Mouse (Mus musculus) spleen, adult 2 months (tissue): Measurements from ENCODE around the gene Slc25a19. TPM values are rescaled to one million over a fixed set of nuclear protein-coding genes. Genes with fewer than 3 reads are reported as not detected.

Experiments
- DNase-seq, 2 experiments: peaks; one replicate each; pipeline versions ENCODE4 v3.0.0 to v3.0.0-alpha.2; 2012 to 2021; ENCODE audit warnings: low spot score in 2 of 2, low read depth in 1 of 2
- H3K27ac ChIP-seq: fragments of 200-500 bp; 2 replicates; pipeline ENCODE4 v1.5.1; 2012; ENCODE audit warnings: low read length, inconsistent platforms; ENCODE audit not compliant: insufficient read depth
- H3K27me3 ChIP-seq: fragments of 200-500 bp; 2 replicates; pipeline ENCODE4 v1.6.1; 2012; ENCODE audit warnings: mild to moderate bottlenecking, moderate library complexity, low read length, inconsistent platforms; ENCODE audit not compliant: control insufficient read depth, insufficient read depth
- H3K36me3 ChIP-seq: fragments of 200-500 bp; 2 replicates; pipeline ENCODE4 v1.6.1; 2012; ENCODE audit warnings: mild to moderate bottlenecking, low read length, inconsistent platforms; ENCODE audit not compliant: control insufficient read depth, insufficient read depth
- H3K4me1 ChIP-seq: fragments of 200-500 bp; 2 replicates; pipeline ENCODE4 v1.6.1; 2011; ENCODE audit warnings: inconsistent platforms; ENCODE audit not compliant: control insufficient read depth, insufficient read depth, insufficient read length
- H3K4me3 ChIP-seq: fragments of 200-500 bp; 2 replicates; pipeline ENCODE4 v1.5.1; 2011; ENCODE audit warnings: mild to moderate bottlenecking, inconsistent platforms; ENCODE audit not compliant: insufficient read depth, insufficient read length; ENCODE audit errors: extremely low read depth
- CTCF ChIP-seq: fragments of 200-500 bp; IDR thresholded peaks from 2 replicates; pipeline ENCODE4 v1.5.1; 2011; ENCODE audit warnings: mild to moderate bottlenecking, inconsistent platforms; ENCODE audit not compliant: insufficient read depth, insufficient read length, insufficient replicate concordance; ENCODE audit errors: extremely low read depth
- POLR2A ChIP-seq: fragments of 200-500 bp; IDR thresholded peaks from 2 replicates; pipeline ENCODE4 v1.6.1; 2011; ENCODE audit warnings: low read depth, low read length, inconsistent platforms
- WGBS: fragments of 180-500 bp; shearing (Covaris S2); methylation state at CpG from one replicate; pipeline ENCODE4 v1.1.7; 2018; 5-methylcytosine and 5-hydroxymethylcytosine counted together
- polyA plus RNA-seq: library from polyadenylated mRNA; depleted of rRNA; stranded (reverse); fragments of >200 nt; gene quantifications from 2 replicates; pipeline ENCODE4 v1.2.3, GENCODE M21; 2012

Gene Slc25a19
- polyA plus RNA-seq, 1 experiment: 64.0 TPM

DNA sequence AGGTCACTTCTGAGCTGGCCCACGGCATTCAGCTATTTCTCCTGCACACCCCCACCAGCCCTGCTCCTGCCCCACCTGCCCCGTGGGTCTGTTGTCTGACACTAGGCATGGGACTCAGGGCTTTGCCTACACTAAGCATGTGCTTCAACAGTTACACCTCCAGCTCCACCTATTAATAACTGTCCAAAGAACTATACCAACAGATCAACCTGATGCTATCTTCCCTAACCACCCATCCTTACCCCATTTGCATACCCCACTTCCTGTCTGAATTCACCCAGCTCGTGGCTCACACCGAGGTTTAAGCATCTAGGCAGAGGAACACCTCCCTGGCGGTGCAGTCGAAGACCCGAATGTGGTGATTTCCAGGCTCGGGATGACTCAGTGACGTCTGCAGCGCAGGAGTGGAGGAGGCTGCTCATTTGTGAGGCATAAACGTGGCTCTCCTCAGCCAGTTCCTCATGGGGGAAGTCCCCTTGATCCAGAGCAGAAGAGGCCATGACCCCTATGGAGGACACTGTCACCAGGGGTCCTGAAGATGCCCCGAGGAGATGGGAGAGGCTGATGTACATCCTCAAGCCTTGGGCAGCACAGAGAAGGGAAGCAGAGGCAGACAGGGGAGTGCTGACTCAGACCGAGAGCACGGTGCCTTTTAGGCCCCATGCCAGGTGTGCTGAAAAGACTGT is 13.0 kb upstream of the Slc25a19 start:
- Histone ChIP-seq H3K4me3 (peak overlapping the region; percentile 0; the same call in 1 of the 2 replicates), H3K36me3 (peaks cover 10% of the 10 kb centered on the region), H3K27me3 (no peaks in the 10 kb centered on the region), H3K27ac (peak overlapping the region; percentile 89), H3K4me1 (peaks cover 42% of the 10 kb centered on the region)
- TF ChIP-seq CTCF: no peak
- peak; percentile 27 for TF ChIP-seq POLR2A
- WGBS: 4% methylated on average over 14 of the region's 14 CpGs
- peak; percentile 77 to 90 for DNase-seq

DNA sequence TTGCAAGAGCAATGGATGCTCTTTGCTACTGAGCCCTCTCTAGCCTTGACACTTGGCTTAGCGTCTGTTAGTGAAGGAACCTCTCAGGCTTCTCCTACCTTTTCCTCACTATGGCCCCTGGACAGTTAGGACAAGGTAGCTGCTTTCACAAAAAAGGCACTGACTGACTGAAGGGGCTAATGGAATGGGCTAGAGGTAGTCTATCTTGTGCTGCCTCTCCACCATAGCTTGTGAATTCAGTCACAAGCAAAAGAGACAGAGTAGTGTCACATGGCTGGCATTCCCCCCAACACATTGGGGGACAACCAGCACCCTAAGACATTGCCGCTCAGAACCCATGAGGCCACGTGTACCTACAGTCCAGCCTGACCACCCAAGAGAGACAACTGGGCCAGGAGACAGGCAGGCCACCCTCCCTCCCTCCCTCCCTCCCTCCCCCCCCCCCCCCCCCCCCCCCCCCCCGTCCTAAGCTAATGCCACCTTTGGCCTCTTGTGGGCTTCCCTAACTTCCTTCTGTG is 12.3 kb upstream of the Slc25a19 start:
- Histone ChIP-seq H3K4me3 (no peak overlapping the region), H3K27me3 (no peaks in the 10 kb centered on the region), H3K27ac (peak overlapping the region; percentile 89), H3K36me3 (peaks cover 7% of the 10 kb centered on the region), H3K4me1 (peaks cover 40% of the 10 kb centered on the region)
- no peak for DNase-seq
- no peak for TF ChIP-seq POLR2A
- TF ChIP-seq CTCF: no peak
- 63% methylated on average over 3 of the region's 4 CpGs for WGBS

DNA sequence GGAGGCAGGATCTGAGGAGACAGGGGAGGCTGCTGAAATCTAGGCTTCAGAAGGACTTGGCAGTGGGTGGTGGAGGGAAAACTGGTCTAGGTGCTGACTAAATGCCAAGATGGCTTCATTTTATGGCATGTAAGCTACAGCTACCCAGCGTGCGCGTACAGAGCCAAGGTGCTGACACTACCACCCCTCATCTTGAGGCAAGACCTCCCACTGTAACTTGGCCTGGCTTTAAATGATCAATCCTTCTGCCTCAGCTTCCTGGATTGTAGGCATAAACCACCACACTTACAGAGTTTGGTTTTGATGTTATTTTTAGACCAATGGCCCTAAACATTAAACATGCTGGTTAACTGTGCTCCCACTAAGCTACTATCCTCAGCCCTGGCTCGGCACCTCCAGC is 11.4 kb upstream of the Slc25a19 start:
- 85% methylated on average over 4 of the region's 4 CpGs for WGBS

DNA sequence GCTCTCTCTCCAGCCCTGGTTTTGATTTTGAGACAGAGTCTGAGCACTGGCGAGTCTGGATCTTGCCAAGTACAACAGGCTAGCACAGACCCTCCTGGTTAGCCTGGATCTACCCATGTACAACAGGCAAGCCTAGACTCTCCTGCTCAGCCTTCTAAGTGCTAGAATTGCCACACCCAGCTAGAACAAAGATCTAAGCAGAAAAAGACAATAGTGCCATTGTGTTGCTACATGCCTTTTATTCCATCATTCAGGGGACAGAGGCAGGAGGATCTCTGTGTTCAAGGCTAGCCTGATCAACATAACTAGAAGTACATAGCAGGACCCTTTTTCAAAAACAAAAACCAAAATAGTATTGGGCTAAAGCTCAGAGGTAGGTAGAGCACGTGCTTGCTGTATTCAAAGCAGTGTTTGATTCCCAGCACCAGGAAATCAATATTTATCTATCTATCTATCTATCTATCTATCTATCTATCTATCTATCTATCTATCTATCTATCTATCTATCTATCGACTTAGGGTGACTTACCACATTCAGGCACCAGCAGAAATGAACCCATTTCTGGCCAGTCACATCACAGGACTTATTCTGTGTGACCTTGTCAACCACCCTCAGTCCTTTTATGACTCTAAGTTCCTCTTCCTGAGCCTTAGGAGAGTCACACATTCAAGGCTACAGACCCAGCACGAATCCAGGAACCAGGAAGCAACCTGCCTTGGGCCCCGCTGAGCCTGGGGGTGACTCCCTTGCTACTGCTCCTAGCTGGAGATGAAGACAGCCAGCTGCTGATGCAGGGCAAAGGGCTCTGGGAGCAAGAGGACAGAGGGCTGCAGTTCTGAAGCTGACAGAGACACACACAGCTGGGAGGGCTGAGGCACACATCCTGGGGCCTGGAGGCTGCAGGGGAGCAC is 10.7 kb upstream of the Slc25a19 start:
- 47% methylated on average over 5 of the region's 5 CpGs for WGBS
- no peaks in the 10 kb centered on the region; the same call in 1 of the 2 replicates for H3K36me3 ChIP-seq
- DNase-seq: no peak
- no peak for TF ChIP-seq POLR2A
- TF ChIP-seq CTCF: no peak
- H3K27ac ChIP-seq: peak overlapping the region; percentile 81
- H3K27me3 ChIP-seq: no peaks in the 10 kb centered on the region
- no peak overlapping the region for H3K4me3 ChIP-seq
- peaks cover 54% of the 10 kb centered on the region for H3K4me1 ChIP-seq

More for the DNA sequence above, 11.4 kb upstream of the Slc25a19 start:
- Histone ChIP-seq H3K4me1 (peaks cover 46% of the 10 kb centered on the region), H3K27me3 (no peaks in the 10 kb centered on the region), H3K36me3 (peaks cover 5% of the 10 kb centered on the region), H3K27ac (peak overlapping the region; percentile 81), H3K4me3 (no peak overlapping the region)
- no peak for DNase-seq
- no peak for TF ChIP-seq CTCF
- TF ChIP-seq POLR2A: no peak

DNA sequence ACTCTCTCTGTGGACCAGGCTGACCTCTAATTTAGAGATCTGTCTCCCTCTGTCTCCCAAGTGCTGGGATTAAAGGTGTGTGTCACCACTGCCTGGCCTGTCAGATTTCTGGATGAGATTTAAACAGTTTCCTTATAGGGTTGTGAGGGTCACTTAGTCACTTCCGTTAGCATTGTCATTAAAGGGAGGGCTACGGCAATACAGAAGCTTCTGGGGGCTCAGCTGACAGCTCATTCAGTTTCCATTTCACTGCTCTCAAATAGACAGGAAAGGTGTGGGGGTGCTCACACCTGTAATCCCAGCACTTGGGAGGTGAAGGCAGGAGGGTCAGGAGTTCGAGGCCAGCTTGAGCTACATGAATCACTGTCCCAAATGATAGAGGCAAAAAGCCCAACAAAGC is 8.9 kb upstream of the Slc25a19 start:
- H3K4me3 ChIP-seq: no peak overlapping the region
- peaks cover 51% of the 10 kb centered on the region for H3K4me1 ChIP-seq
- peak overlapping the region; percentile 13; the same call in 1 of the 2 replicates for H3K27ac ChIP-seq
- DNase-seq: no peak
- no peak for TF ChIP-seq CTCF
- no peak for TF ChIP-seq POLR2A
- H3K36me3 ChIP-seq: no peaks in the 10 kb centered on the region
- H3K27me3 ChIP-seq: no peaks in the 10 kb centered on the region
- 84% methylated on average over 3 of the region's 3 CpGs for WGBS

DNA sequence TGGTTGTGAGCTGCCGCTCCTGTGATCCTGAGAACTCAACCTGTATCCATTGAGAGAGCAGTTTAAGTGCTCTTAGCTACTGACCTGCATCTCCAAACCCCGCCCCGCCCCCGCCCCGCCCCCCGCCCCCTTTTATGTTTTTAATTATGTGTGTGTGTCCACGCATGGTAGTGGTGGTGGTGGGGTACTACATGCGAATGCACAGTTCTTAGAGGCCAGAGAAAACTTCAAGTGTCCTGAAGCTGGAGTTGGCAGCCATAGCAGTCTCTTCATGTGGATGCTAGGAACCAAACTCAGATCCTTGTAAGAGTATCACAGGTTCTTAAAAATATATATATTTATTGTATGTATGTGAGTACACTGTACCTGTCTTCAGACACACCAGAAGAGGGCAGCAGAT is 7.4 kb upstream of the Slc25a19 start:
- Histone ChIP-seq H3K27ac (no peak overlapping the region), H3K4me3 (no peak overlapping the region), H3K27me3 (no peaks in the 10 kb centered on the region), H3K4me1 (peaks cover 41% of the 10 kb centered on the region), H3K36me3 (no peaks in the 10 kb centered on the region)
- no peak for TF ChIP-seq CTCF
- no peak for TF ChIP-seq POLR2A
- WGBS: 88% methylated on average over 8 of the region's 8 CpGs
- DNase-seq: no peak
